Mouse (Mus musculus): ENCODE measurements around the gene Afdn.

- TF ChIP-seq CHD2 (IDR thresholded peaks at IDR 0.05; ENCODE audit: low read depth, low read length) (no peak), HCFC1 (IDR thresholded peaks at IDR 0.05; ENCODE audit: borderline replicate concordance, insufficient read depth, low read length) (no peak), ZC3H11A (IDR thresholded peaks at IDR 0.05; ENCODE audit: borderline replicate concordance, low read depth, low read length) (no peak), MAFK (IDR thresholded peaks at IDR 0.05; ENCODE audit: insufficient read depth, low read depth, low read length) (no peak), ZNF384 (IDR thresholded peaks at IDR 0.05; ENCODE audit: low read depth, low read length) (no peak)
Measured at GRCm38 (mm10) chr17:13889818-13890434, 129.6 kb downstream of the Afdn start.

All from ES-E14 (cell line).